Mouse (Mus musculus) layer of hippocampus, postnatal 10 days (tissue): ENCODE data around the gene Ldb1. TPM values are rescaled to one million over a fixed set of nuclear protein-coding genes. Genes with fewer than 3 reads are reported as not detected.

Experiments
- DNase-seq, 2 experiments: peaks; one replicate each; pipeline ENCODE4 v3.0.0; 2021; ENCODE audit warnings: low spot score in 2 of 2
- total RNA-seq, 2 experiments: library from RNA; stranded (reverse); gene quantifications; 2 replicates each; pipeline ENCODE4 v1.2.3; 2021

Ldb1 gene
- total RNA-seq, 2 experiments from 2014 or later: 104 to 113 TPM

DNA sequence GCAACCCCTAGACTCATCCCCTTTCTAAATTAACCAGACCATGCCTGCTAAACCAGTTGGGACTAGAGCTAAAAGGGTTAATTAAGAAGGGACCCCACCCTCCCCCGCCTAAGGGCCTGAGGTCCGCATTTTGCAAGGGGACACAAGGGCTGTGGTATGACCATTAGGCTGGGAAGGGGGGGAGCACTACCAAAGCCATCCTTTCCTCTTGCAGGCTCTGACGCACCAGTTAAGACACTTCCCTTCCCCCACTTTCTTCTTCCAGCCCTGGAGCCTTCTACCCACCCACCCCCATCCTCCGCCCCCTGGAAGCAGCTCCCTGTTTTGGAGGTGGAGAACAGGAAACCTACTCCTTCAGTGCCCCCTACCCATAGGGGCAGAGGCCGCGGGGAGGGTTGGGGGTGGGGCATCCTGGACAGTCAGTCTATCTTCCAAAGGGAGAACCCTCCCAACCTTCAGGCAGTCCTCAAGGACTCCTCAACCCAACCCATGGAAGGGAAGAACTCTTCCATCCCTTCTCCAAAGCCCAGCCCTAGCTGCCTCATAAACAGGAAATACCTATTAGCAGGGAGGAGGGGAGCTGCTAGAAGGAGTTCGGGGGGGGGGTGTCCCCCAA lies 790 bp upstream of the Ldb1 start:
- peak in 1 of 2 experiments; percentile 54 for DNase-seq

DNA sequence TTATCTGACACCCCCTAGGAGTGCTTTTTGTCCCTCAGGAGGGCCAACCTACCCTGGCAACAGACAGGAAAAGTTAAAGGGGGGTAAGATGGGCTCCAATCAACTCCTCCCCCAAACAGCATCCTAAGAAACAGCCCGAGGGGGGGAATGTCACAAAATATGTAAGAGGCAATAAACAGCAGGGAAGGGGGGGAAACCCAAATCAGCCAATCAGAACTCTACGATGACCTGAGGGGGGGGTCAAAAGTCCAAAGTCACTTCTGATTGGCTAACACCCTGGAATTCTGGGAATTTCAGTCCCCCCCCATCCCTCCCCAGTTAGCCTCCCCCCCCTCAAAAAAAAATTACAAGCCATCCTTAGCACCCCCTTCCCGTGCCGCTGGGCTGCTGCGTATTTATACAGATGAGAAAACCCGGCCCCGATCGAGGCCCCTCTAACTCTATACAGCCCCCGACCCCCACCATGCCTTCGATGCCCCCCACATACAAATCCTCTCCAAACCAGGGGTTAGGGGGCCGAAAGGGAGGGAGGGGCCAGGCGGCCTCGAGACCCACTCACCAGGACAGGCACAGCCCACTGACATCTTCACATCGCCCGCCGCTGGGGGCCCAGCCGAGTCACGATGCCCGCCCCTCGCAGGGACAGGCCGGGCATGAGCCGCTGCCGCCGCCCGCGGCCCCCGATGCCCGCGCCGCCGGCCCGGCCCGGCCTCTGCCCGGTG lies 582 bp downstream of the Ldb1 start, which contains the start of gene Pprc1:
TSS of gene Pprc1 (plus strand) at position 616 of the 722 bp plus-strand sequence.
- peak; percentile 46 to 48 for DNase-seq

DNA sequence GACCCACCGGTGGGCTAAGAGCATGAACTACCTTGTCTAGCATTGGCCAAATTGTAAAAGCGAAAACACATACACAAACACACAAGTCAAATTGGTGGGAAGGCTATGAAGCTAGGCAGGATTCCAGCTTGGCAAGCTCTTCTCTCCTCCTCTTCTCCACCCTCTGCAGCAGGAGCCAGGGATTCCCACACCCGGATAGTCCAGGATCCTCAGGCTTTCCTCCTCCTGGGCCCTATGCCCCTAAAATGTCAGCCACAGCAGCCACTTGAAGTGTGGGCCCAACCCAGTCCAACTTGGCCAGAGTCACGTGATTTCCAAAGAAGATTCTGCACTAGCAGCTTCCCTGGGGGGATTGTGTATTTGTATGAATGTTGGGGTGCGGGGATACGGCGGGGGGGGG lies 1.6 kb downstream of the Ldb1 start:
- DNase-seq: peak in 1 of 2 experiments; percentile 39

DNA sequence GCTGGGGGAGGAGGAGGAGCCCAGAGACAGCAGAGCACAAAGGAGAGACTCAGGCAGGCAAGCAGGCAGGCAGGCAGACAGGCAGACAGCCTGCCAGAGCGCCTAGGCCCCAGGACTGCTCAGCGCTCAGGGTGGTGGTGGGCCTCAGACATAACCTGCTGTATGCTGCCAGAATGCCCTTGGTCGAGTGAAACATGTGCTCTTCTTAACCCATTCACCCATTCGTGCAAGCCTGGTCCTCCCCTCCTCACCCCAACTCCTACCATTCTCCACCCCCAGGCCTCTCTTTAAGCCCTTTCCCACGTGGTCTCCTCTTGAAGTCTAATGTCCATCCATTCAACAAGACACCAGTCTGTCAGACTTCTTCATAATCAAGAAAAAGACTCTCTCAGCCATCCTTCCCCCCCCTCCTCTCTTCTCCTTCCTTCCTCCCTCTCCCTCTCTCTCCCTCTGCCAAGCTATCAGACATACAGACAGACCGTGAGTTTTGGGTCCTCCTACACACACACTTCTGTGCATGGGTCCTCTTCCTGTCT lies 2.5 kb downstream of the Ldb1 start:
- peak in 1 of 2 experiments; percentile 57 for DNase-seq

DNA sequence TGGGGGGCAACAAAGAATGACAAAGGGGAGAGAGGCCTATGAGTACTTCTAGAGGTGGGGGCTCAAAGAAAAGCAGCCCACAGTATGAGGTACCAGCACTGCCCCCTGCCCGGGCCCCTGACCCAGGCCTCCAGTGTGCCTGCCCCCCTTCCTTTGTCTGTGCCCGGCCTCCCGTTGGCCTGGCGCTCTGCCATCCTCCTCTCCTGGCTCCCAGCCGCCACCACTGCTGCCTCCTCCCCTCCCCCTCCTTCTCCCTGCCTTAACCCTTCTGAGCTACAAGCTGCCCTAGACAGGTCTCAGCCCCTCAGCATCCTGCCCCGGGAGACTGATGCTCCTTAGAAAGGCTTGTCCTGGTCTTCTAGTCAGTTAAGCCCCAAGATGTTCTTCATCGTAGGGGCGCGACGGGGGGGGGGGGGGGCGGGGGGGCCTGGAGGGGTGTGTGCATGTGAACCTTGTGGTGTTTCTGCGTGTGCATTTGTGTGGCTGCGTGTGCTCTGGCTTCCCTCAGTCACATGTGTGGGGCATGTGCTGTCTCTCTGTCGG lies 3.0 kb downstream of the Ldb1 start:
- peak; percentile 84 to 88 for DNase-seq

DNA sequence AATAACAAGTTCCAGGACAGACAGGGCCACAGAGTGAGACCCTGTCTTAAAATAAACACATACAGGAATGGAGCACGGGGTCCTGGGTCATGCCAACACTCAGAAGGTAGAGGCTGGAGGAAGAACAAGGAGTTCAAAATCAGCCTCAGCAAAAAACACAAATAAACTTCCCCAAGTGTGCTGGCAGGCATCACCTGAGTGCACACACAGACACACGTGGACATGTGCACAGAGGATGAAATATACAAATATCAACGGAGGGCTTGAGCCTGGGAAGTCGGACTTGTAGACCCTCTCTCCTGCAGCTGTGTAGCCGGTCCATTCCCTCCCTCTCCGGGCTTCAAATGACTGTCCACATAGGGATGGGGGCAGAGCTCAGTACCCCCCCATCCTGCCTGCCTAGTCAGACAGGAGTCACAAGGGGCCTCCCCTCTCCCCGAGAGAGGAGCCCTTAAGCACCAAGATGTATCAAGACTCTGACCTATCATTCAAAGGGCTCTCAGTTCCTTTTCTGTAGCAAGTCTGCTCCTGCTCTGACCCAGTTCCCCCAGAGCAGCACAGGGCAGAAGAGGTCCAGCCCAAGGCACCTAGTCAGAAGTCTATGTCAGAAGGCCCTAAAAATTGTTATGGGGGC lies 3.6 kb downstream of the Ldb1 start:
- DNase-seq: no peak

DNA sequence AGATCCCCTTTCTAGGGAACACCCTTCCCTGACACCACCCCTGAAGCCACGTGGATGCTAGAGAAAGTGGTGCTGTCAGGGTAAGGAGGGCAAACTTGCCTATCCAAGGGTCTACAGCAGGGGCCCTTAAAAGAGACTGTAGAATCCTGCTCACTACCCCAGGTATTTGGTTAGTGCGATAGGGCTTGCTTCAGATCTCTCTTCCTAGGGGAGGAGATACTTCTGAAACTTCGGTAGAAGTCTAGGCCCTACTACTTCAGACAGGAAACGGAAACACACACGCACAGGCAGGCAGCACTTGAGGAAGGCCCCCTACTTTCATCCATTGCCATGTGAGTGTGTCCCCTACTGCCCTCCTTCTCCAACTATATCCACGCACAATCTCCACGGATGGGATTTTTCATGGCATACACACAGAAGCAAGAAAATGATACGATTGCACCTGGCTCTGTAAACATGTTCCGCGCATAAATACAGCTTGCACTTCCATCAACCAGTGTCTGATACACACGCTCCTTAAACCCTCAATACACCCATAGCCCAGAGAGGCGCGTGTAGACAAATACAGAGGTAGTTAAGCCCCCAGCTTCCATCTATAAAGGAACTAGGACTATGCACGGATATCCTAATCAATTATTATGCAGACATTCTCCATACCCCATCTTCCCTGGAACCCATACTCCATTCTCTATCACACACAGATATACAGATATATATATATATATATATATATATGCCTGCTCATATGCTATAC lies 4.7 kb downstream of the Ldb1 start:
- no peak for DNase-seq

DNA sequence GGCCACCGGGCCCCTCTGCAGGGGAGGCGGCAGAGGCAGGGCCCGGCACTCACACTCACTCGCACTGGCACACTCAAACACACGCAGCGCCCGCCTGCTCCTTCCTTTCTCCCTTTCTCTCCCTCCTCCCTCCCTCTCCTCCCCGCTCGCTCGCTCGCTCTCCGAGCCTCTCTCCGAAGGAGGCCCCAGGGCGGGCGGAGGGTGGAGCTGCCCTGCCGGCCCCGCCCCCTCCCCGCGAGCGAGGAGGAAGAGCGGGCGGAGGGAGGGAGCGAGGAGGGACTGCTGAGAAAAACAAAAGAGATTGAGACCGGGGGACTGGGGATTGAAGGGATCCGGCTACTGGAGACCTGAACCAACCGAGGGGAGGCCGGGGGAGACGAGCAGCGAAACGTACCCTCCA lies 5.5 kb downstream of the Ldb1 start:
- peak; percentile 71 to 86 for DNase-seq

DNA sequence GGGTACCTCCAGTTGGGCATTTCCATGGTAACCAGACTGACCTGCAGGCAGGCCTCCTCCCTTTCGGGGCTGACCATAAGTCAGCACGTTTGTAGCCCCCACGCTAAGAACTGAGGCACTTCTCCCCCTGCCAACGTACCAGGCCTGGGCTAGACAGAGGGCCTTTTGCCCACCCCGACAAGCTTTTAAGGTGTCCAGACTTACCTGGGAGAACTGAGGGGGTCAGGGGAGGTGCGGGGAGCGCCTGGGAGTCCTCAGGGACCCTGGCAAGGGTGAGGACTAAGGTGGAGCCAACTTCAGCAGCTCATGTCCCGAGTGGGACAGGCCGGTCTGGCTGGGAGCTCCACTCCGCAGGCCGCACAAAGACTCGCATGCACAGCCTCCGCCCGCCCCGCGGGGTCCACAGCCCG lies 6.2 kb downstream of the Ldb1 start:
- peak in 1 of 2 experiments; percentile 36 for DNase-seq

DNA sequence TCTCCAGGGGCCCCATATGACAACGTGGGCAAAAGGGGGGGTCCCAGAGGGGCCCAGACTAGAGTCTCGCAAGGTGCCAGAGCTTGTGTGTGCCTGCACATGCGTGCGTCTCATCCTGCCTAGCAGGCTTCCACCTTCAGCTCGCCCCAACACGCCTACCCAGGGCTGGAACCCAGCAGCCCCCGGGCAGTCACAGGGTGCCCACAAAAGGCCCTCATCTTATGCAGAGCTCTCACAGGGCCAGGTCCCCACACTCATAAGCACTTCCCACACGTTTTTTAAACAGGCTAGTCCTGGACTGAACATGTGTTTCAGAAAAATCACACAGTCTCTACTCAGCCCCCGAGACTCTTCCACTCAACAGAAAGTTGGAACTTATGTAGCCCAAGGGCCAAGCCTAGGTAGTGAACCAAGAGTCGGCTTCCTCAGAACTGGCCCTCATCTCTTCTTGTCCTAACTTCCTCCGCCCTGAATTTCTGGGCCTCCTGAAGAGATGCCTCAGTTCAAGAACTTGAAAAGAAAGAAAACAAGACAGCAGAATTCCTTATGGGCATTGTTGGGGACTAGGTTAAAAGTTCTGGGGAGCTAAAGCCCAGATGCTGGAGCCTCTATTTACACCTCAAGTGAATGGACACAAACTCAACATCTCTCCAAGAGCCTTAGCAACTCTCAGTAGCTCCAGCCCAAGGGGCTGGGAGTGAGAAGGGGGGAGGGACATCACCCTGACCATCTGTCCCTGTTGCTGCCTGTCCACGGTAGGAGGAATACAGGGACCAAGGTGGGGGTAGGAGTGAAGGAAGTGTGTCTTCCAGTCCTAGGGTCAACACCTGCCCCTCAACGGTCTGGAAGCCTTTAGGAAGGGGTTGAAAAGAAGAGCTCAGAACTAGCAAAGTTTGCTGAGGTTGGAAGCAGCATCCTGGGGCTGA lies 6.8 kb downstream of the Ldb1 start:
- DNase-seq: peak in 1 of 2 experiments; percentile 24

DNA sequence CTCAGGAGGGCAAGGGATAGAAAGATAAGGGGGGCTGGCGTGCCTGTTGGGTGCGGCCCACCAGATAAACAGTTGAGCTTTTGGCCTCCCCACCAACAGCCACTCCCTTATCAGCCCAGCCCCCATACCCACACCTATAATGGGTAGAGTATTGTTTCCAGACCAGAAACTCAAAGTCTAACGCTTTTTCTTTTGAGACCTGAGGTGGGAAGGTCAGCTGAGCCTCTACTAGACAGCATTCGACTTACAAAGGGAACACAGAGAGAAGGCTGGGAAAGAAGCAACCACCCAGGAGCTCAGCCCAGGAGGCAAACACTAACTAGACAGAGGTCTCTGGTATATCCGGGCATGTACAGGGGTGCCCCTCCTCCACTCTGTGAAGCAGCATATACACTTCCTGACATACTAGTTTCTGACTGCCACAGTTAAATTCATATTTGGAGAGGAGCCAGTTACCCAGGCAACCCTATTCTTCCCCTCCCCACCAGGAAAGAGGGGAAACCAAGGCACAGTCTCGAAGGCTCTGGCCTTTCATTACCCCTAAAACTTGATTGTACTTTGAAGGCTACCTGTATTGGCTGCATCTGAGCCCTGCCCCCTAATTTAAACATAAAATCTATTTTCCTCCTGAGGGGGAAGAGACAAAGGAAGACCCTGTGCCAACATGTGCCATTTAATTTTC lies 7.6 kb downstream of the Ldb1 start:
- no peak for DNase-seq

DNA sequence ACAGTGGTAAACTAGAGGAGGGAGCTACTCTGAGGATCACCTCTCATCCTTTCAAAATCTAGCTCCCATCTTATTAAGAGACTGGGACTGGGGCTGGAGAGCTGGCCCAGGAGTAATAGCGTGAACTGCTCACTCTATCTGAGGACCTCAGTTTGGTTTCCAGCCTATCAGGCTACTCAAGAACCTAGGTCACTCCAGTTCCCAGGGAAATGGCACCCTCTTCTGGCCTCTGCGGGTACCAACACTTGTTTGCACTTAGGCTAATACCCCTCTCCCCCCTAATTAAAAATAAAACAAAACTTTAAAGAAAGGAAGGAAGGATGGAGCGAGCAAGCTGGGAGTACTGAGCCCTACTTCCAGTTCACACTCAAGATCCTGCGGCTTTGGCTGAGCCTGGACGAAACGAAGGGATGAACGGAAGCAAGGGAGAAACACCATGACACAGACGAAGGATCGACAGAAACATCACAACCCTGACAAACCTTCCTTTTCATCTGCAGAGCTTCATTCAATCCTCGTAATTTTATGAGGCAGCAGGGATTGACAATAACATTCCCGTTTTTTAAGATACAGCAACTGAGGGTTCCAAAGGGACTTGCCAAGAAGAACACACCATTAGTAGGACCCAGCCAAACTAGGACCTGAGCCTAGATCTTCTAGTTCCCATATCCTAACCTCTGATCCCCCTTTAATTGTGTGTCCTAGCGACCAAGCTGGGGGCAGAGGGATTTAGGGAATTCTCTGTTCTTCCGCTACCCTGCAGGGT lies 8.4 kb downstream of the Ldb1 start:
- DNase-seq: peak; percentile 38 to 48

DNA sequence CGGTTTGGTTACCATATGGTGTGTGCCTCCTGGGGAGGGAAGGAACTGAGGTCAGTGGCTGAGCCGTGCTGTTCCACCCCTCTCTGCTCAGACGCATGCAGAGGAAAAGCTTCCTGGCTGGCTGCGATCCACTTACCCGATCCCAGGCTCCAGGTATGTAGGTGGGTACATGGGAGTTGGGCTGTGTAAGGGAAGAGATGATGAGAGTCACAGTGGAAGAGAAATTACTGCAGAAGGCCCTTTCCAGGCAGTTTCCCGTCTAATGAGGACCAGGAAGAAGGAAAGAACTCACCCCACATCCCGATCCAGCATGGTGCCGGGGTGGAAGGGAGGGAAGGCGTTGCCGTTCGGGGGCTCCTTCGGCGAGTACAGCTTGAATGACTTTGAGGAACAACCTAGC lies 9.0 kb downstream of the Ldb1 start:
- DNase-seq: no peak

DNA sequence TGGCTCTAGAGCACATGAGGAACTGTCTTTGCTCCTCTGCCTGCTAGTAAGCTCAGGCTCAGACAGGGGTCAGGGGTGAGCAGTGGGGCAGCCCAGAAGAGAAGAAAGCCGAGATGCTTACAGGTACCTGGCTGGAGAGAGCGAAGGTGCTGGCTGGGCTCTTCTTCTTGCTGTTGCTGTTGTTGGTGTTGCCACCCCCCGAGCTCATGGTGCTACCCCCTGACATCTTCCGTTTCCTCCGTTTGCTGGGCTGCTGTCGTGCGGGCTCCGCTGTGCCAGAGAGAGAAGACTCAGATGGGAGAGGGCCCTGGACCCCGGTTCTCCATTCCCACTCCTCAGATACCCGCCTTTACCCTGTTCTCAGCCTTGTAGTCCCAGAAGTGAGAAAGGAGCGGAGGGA lies 11.1 kb downstream of the Ldb1 start:
- no peak for DNase-seq

DNA sequence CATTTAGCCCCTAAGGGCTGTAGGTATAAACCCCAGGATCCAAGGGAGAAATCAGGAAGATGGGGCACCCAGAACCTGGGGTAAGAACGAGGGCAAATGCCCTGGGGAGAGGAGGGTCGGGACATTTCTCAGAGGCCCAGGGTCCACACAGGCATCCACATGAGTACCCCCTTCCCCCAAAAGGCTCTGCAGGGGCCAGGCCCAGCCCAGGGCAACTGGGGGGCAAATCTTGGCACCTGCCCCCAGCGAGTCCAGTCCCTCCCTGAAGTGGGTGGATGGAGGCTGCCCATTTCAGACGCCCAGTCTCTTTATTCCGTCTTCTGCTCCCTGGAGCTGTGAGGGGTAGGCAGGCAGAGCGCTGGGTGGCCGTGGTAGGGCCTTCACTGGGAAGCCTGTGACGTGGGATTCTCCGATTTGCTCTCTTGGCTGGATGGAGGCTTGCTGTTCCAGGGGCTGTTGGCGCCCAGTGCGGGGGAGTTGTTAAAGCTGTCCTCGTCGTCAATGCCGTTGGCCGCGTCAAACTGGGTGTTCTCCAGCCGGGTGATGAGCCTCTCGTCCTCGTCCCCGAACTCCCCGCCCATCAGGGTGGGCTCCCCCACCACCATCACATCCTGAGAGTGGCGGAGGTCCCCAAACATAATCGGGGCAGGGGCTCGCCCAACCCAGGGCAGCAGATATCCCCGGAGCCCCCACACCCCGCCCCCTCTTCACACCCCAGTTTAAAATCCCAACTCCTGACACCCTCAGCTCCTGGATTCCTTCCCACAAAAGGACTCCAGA lies 12.1 kb downstream of the Ldb1 start:
- DNase-seq: peak; percentile 30 to 55

DNA sequence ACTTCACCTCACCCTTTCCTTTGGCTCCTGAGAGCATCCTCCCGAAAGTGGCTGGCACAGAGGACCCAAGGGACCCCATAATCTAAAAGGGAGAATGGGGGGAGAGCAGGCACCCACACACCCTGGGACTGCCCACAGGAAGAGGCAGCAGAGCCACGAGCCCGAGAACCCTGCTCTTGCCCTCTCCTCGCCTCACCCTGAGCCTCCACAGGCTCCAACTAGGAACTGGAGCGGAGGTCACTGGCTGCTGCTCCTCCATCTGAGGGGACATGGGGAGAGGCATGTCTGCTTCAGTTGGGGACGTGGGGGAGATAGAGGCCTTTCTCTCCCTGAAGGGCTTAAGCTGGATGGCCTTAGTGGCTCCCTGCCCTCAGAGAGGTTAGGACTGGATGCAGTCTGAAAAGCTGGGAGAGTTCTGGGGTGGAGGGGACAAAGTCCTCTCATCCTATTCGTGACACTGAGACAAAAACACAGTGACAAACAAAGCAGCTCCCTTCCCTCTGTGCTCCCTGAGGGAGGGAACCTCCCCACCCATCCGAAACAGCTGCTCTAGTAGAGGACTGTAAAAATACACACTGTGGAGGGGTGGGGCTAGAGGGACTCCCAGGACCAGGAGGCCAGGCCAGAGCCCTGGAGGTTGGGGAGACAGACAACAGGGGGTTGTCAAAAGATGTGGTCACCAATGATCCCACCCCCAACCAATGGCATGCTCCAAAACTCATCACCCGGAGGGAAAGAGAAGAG lies 13.2 kb downstream of the Ldb1 start:
- no peak for DNase-seq
